Mouse (Mus musculus) MEL (cell line): ENCODE measurements around the gene Psmc3. TPM values are rescaled to one million over a fixed set of nuclear protein-coding genes. Genes with fewer than 3 reads are reported as not detected.
A peak's percentile ranks its signal among the peaks of the same experiment; 100 is the strongest.

ENCODE experiments used
- DNase-seq: peaks from one replicate; pipeline ENCODE4 v3.0.0; 2011; ENCODE audit warnings: low read depth, low spot score
- H3K27ac ChIP-seq: 2 replicates; pipeline ENCODE4 v1.5.1; 2012; ENCODE audit warnings: low read depth, mild to moderate bottlenecking, control low read depth, low read length, moderate library complexity; ENCODE audit not compliant: control insufficient read depth
- H3K27me3 ChIP-seq, 2 experiments: fragments of 150-350 bp in 1 of 2; sonication (generic) in 1 of 2; 2 replicates each; pipeline ENCODE4 v1.6.1; 2012; ENCODE audit warnings: low read length in 2 of 2, mild to moderate bottlenecking in 2 of 2, improper control_type of control experiment in 1 of 2, moderate library complexity in 1 of 2; ENCODE audit not compliant: insufficient read depth in 2 of 2, control insufficient read depth in 1 of 2
- H3K36me3 ChIP-seq, 2 experiments: 2 replicates each; pipeline ENCODE4 v1.6.1; 2012 to 2014; ENCODE audit warnings: low read length in 2 of 2, improper control_type of control experiment in 1 of 2, inconsistent platforms in 1 of 2, mild to moderate bottlenecking in 1 of 2; ENCODE audit not compliant: insufficient read depth in 2 of 2, control insufficient read depth in 1 of 2
- H3K4me1 ChIP-seq, 2 experiments: fragments of 150-350 bp in 1 of 2; sonication (generic) in 1 of 2; 2 replicates each; pipeline ENCODE4 v1.6.1; 2012; ENCODE audit warnings: low read length in 2 of 2, improper control_type of control experiment in 1 of 2, mild to moderate bottlenecking in 1 of 2; ENCODE audit not compliant: insufficient read depth in 2 of 2, control insufficient read depth in 1 of 2
- H3K4me3 ChIP-seq, 2 experiments: fragments of 150-350 bp in 1 of 2; sonication (generic) in 1 of 2; 2 replicates each; pipeline ENCODE4 v1.5.1; 2012; ENCODE audit warnings: low read depth in 2 of 2, low read length in 2 of 2, mild to moderate bottlenecking in 2 of 2, moderate library complexity in 2 of 2, control low read depth in 1 of 2, improper control_type of control experiment in 1 of 2; ENCODE audit not compliant: control insufficient read depth in 1 of 2, insufficient read depth in 1 of 2
- H3K79me2 ChIP-seq: 2 replicates; pipeline ENCODE4 v1.6.1; 2012; ENCODE audit warnings: mild to moderate bottlenecking, low read length, moderate library complexity; ENCODE audit not compliant: control insufficient read depth, poor library complexity, insufficient read depth
- H3K9ac ChIP-seq: 2 replicates; pipeline ENCODE4 v1.6.1; 2012; ENCODE audit warnings: low read depth, mild to moderate bottlenecking, control low read depth, low read length, moderate library complexity; ENCODE audit not compliant: control insufficient read depth, poor library complexity, severe bottlenecking
- H3K9me3 ChIP-seq: fragments of 150-350 bp; sonication (generic); replicated peaks from 2 replicates; pipeline ENCODE4 v1.6.1; 2012; ENCODE audit warnings: mild to moderate bottlenecking, low read length, improper control_type of control experiment, moderate library complexity; ENCODE audit not compliant: insufficient read depth
- BHLHE40 ChIP-seq: IDR thresholded peaks from 2 replicates; pipeline ENCODE4 v1.6.1; 2012; ENCODE audit warnings: low read depth, mild to moderate bottlenecking, inconsistent platforms, low read length, improper control_type of control experiment, borderline replicate concordance
- CHD1 ChIP-seq: IDR thresholded peaks from 2 replicates; pipeline ENCODE4 v1.6.1; 2012; ENCODE audit warnings: low read depth, mild to moderate bottlenecking, inconsistent platforms, low read length, improper control_type of control experiment
- CHD2 ChIP-seq: IDR thresholded peaks from 2 replicates; pipeline ENCODE4 v1.6.1; 2011; ENCODE audit warnings: low read length, improper control_type of control experiment
- CTCF ChIP-seq, 3 experiments: IDR thresholded peaks in 2 of 3; conservative IDR thresholded peaks in 1 of 3; 2 replicates each; pipeline ENCODE4 v1.5.1; 2011 to 2012; ENCODE audit warnings: low read length in 3 of 3, low read depth in 2 of 3, mild to moderate bottlenecking in 2 of 3, improper control_type of control experiment in 1 of 3, inconsistent platforms in 1 of 3, mixed read lengths in 1 of 3, moderate library complexity in 1 of 3; ENCODE audit not compliant: control insufficient read depth in 1 of 3, insufficient read depth in 1 of 3, poor library complexity in 1 of 3, severe bottlenecking in 1 of 3
- E2F4 ChIP-seq: IDR thresholded peaks from 2 replicates; pipeline ENCODE4 v1.6.1; 2011; ENCODE audit warnings: low read depth, low read length, improper control_type of control experiment, borderline replicate concordance
- ELF1 ChIP-seq: IDR thresholded peaks from 2 replicates; pipeline ENCODE4 v1.6.1; 2014; ENCODE audit warnings: low read depth, mild to moderate bottlenecking, inconsistent platforms, low read length, improper control_type of control experiment, moderate library complexity
- EP300 ChIP-seq, 2 experiments: IDR thresholded peaks; 2 replicates each; pipeline ENCODE4 v1.6.1; 2011; ENCODE audit warnings: improper control_type of control experiment in 2 of 2, low read length in 2 of 2, low read depth in 1 of 2, mild to moderate bottlenecking in 1 of 2
- ETS1 ChIP-seq: IDR thresholded peaks from 2 replicates; pipeline ENCODE4 v1.6.1; 2012; ENCODE audit warnings: low read depth, mild to moderate bottlenecking, inconsistent platforms, low read length, improper control_type of control experiment, moderate library complexity
- GABPA ChIP-seq: IDR thresholded peaks from 2 replicates; pipeline ENCODE4 v1.6.1; 2012; ENCODE audit warnings: low read depth, mild to moderate bottlenecking, inconsistent platforms, low read length, improper control_type of control experiment, moderate library complexity
- GATA1 ChIP-seq: IDR thresholded peaks from 2 replicates; pipeline ENCODE4 v1.6.1; 2011; ENCODE audit warnings: low read depth, low read length, improper control_type of control experiment
- HCFC1 ChIP-seq: IDR thresholded peaks from 2 replicates; pipeline ENCODE4 v1.6.1; 2012; ENCODE audit warnings: low read depth, mild to moderate bottlenecking, inconsistent platforms, low read length, improper control_type of control experiment, moderate library complexity
- JUND ChIP-seq: IDR thresholded peaks from 2 replicates; pipeline ENCODE4 v1.6.1; 2011; ENCODE audit warnings: low read depth, mild to moderate bottlenecking, improper control_type of control experiment, low read length
- KAT2A ChIP-seq: conservative IDR thresholded peaks from 2 replicates; pipeline ENCODE4 v1.6.1; 2012; ENCODE audit warnings: low read depth, low read length, improper control_type of control experiment, inconsistent platforms
- MAFK ChIP-seq: IDR thresholded peaks from 2 replicates; pipeline ENCODE4 v1.6.1; 2011; ENCODE audit warnings: low read depth, mild to moderate bottlenecking, low read length, improper control_type of control experiment, borderline replicate concordance
- MAX ChIP-seq: IDR thresholded peaks from 2 replicates; pipeline ENCODE4 v1.6.1; 2011; ENCODE audit warnings: low read length, improper control_type of control experiment
- MAZ ChIP-seq: IDR thresholded peaks from 2 replicates; pipeline ENCODE4 v1.6.1; 2012; ENCODE audit warnings: low read depth, mild to moderate bottlenecking, inconsistent platforms, low read length, improper control_type of control experiment
- MEF2A ChIP-seq: IDR thresholded peaks from 2 replicates; pipeline ENCODE4 v1.6.1; 2014; ENCODE audit warnings: low read depth, mild to moderate bottlenecking, inconsistent platforms, low read length, improper control_type of control experiment; ENCODE audit not compliant: poor library complexity, insufficient replicate concordance, severe bottlenecking; ENCODE audit errors: extremely low read depth
- MXI1 ChIP-seq: IDR thresholded peaks from 2 replicates; pipeline ENCODE4 v1.6.1; 2011; ENCODE audit warnings: mild to moderate bottlenecking, low read depth, low read length, improper control_type of control experiment
- MYB ChIP-seq: IDR thresholded peaks from 2 replicates; pipeline ENCODE4 v1.6.1; 2011; ENCODE audit warnings: mild to moderate bottlenecking, low read depth, low read length, improper control_type of control experiment
- MYC ChIP-seq: IDR thresholded peaks from 2 replicates; pipeline ENCODE4 v1.6.1; 2011; ENCODE audit warnings: low read depth, mild to moderate bottlenecking, low read length, improper control_type of control experiment, moderate library complexity
- NELFE ChIP-seq: IDR thresholded peaks from 2 replicates; pipeline ENCODE4 v1.6.1; 2011; ENCODE audit warnings: low read depth, low read length, improper control_type of control experiment
- NRF1 ChIP-seq: IDR thresholded peaks from 2 replicates; pipeline ENCODE4 v1.6.1; 2014; ENCODE audit warnings: low read depth, mild to moderate bottlenecking, inconsistent platforms, low read length, improper control_type of control experiment, moderate library complexity; ENCODE audit not compliant: poor library complexity, insufficient read depth, severe bottlenecking
- POLR2A ChIP-seq, 2 experiments: IDR thresholded peaks; 2 replicates each; pipeline ENCODE4 v1.6.1; 2011 to 2012; ENCODE audit warnings: low read length in 2 of 2, mild to moderate bottlenecking in 2 of 2, control low read depth in 1 of 2, improper control_type of control experiment in 1 of 2, low read depth in 1 of 2, moderate library complexity in 1 of 2; ENCODE audit not compliant: control insufficient read depth in 1 of 2, insufficient read depth in 1 of 2, poor library complexity in 1 of 2
- POLR2AphosphoS2 ChIP-seq: IDR thresholded peaks from 2 replicates; pipeline ENCODE4 v1.6.1; 2011; ENCODE audit warnings: low read length, improper control_type of control experiment
- POLR2AphosphoS5 ChIP-seq: IDR thresholded peaks from 2 replicates; pipeline ENCODE4 v1.6.1; 2012; ENCODE audit warnings: low read depth, borderline replicate concordance, mild to moderate bottlenecking, inconsistent platforms, low read length, moderate library complexity, mixed read lengths
- RAD21 ChIP-seq: IDR thresholded peaks from 2 replicates; pipeline ENCODE4 v1.6.1; 2011; ENCODE audit warnings: mild to moderate bottlenecking, low read depth, low read length, improper control_type of control experiment
- SIN3A ChIP-seq: IDR thresholded peaks from 2 replicates; pipeline ENCODE4 v1.6.1; 2012; ENCODE audit warnings: low read length, improper control_type of control experiment, inconsistent platforms
- SMC3 ChIP-seq: IDR thresholded peaks from 2 replicates; pipeline ENCODE4 v1.6.1; 2011; ENCODE audit warnings: low read depth, low read length, improper control_type of control experiment
- TAL1 ChIP-seq: IDR thresholded peaks from 2 replicates; pipeline ENCODE4 v1.6.1; 2012; ENCODE audit warnings: mild to moderate bottlenecking, inconsistent platforms, low read length, moderate library complexity, mixed read lengths
- TBP ChIP-seq: IDR thresholded peaks from 2 replicates; pipeline ENCODE4 v1.8.0; 2011; ENCODE audit warnings: low read depth, low read length, improper control_type of control experiment
- UBTF ChIP-seq: IDR thresholded peaks from 2 replicates; pipeline ENCODE4 v1.6.1; 2012; ENCODE audit warnings: low read depth, mild to moderate bottlenecking, inconsistent platforms, low read length, improper control_type of control experiment, moderate library complexity, borderline replicate concordance; ENCODE audit not compliant: insufficient read depth
- USF1 ChIP-seq: IDR thresholded peaks from 2 replicates; pipeline ENCODE4 v1.6.1; 2014; ENCODE audit warnings: low read depth, mild to moderate bottlenecking, inconsistent platforms, low read length, improper control_type of control experiment, moderate library complexity
- USF2 ChIP-seq, 2 experiments: IDR thresholded peaks; 2 replicates each; pipeline ENCODE4 v1.6.1; 2011 to 2012; ENCODE audit warnings: improper control_type of control experiment in 2 of 2, low read length in 2 of 2, borderline replicate concordance in 1 of 2, inconsistent platforms in 1 of 2, low read depth in 1 of 2, mild to moderate bottlenecking in 1 of 2; ENCODE audit not compliant: insufficient read depth in 1 of 2
- ZC3H11A ChIP-seq: IDR thresholded peaks from 2 replicates; pipeline ENCODE4 v1.6.1; 2012; ENCODE audit warnings: low read depth, mild to moderate bottlenecking, inconsistent platforms, low read length, improper control_type of control experiment
- ZKSCAN1 ChIP-seq: IDR thresholded peaks from 2 replicates; pipeline ENCODE4 v1.6.1; 2012; ENCODE audit warnings: low read depth, mild to moderate bottlenecking, inconsistent platforms, low read length, improper control_type of control experiment, moderate library complexity
- ZNF384 ChIP-seq: IDR thresholded peaks from 2 replicates; pipeline ENCODE4 v1.6.1; 2012; ENCODE audit warnings: low read depth, mild to moderate bottlenecking, inconsistent platforms, low read length, improper control_type of control experiment
- polyA plus RNA-seq, 2 experiments: library from polyadenylated mRNA; stranded (reverse) in 1 of 2; unstranded in 1 of 2; fragments of >175 nt in 1 of 2; fragments of >200 nt in 1 of 2; gene quantifications; 2 replicates each; pipeline versions ENCODE4 v1.2.1 to v1.2.4; 2012; ENCODE audit warnings: low replicate concordance in 2 of 2, low read depth in 1 of 2; ENCODE audit not compliant: insufficient read length in 2 of 2, insufficient read depth in 1 of 2, missing spikeins in 1 of 2
- total RNA-seq: library from RNA; depleted of rRNA; stranded (reverse); fragments of 300-350 nt; gene quantifications from 2 replicates; pipeline ENCODE4 v1.2.3, GENCODE M21; 2012

The Psmc3 gene
- total and polyA plus RNA-seq, 3 experiments: 259 to 1,459 (median 428) TPM

DNA sequence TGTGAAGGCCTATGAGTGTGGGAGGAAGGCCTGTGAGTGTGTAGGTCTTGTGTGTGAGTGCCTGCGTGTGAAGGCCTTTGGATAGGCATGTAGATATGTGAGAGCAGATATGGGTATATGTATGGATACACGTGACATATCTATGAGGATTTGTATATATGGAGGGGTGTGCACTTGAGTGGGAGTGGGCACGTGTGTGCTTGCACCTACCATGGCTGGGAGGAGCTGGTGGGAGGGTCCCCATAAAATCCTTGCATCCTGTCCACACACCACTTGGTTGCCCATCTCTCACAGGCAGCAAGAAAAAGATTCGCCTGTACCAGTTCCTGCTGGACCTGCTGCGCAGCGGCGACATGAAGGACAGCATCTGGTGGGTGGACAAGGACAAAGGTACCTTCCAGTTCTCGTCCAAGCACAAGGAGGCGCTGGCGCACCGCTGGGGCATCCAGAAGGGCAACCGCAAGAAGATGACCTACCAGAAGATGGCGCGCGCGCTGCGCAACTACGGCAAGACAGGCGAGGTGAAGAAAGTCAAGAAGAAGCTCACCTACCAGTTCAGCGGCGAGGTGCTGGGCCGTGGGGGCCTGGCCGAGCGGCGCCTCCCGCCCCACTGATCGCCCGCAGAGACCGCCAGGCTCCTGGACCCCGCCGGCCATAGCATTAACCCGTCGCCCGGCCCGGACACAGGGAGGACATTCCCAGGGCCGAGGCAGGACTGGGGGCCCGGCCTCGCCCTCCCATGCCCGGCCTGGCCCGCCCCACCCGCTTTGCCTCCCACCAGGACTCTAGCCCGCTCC lies 61.2 kb downstream of the Psmc3 start:
- Histone ChIP-seq H3K9ac (peak overlapping the region; percentile 45), H3K9me3 (no peaks in the 10 kb centered on the region), H3K36me3 (peaks cover 0 to 3% of the 10 kb centered on the region in 2 experiments; a peak in 1 of 4 replicates), H3K79me2 (no peaks in the 10 kb centered on the region; the same call in 1 of the 2 replicates), H3K4me3 (peak overlapping the region in 1 of 2 experiments; percentile 41; a peak in 2 of 4 replicates), H3K27me3 (no peaks in the 10 kb centered on the region), H3K4me1 (peaks cover 0 to 5% of the 10 kb centered on the region in 2 experiments; a peak in 1 of 4 replicates), H3K27ac (no peak overlapping the region)
- DNase-seq: peak; percentile 89
- TF ChIP-seq GATA1: no peak
- TF ChIP-seq MAZ: no peak
- no peak for TF ChIP-seq CHD1
- no peak; the same call in 1 of the 2 replicates for TF ChIP-seq POLR2AphosphoS5
- TF ChIP-seq ZC3H11A: peak; percentile 92
- no peak for TF ChIP-seq HCFC1
- no peak for TF ChIP-seq ZKSCAN1
- TF ChIP-seq MXI1: no peak
- TF ChIP-seq TAL1: no peak
- TF ChIP-seq CHD2: no peak
- TF ChIP-seq MYC: no peak
- peak in 2 of 3 experiments; percentile 87 to 99 for TF ChIP-seq CTCF (IDR thresholded peaks at IDR 0.05 in 2 of 3, conservative IDR thresholded peaks at IDR 0.05 in 1 of 3; ENCODE audit: control insufficient read depth in 1 of 3, insufficient read depth in 1 of 3, low read depth in 2 of 3, low read length in 3 of 3, poor library complexity in 1 of 3, severe bottlenecking in 1 of 3)
- TF ChIP-seq TBP: no peak
- no peak for TF ChIP-seq JUND
- TF ChIP-seq MYB: no peak
- peak; percentile 92 for TF ChIP-seq RAD21
- no peak for TF ChIP-seq UBTF
- TF ChIP-seq NELFE: no peak
- no peak for TF ChIP-seq USF1
- TF ChIP-seq MAFK: no peak
- no peak for TF ChIP-seq USF2 (IDR thresholded peaks at IDR 0.05; ENCODE audit: borderline replicate concordance in 1 of 2, insufficient read depth in 1 of 2, low read depth in 1 of 2, low read length in 2 of 2)
- no peak for TF ChIP-seq POLR2A (IDR thresholded peaks at IDR 0.05; ENCODE audit: control insufficient read depth in 1 of 2, insufficient read depth in 1 of 2, low read depth in 1 of 2, low read length in 2 of 2, poor library complexity in 1 of 2)
- TF ChIP-seq NRF1: no peak
- TF ChIP-seq KAT2A: no peak
- TF ChIP-seq ZNF384: no peak; the same call in 1 of the 2 replicates
- no peak for TF ChIP-seq ETS1
- TF ChIP-seq BHLHE40: no peak
- TF ChIP-seq GABPA: no peak
- TF ChIP-seq MEF2A: no peak
- no peak for TF ChIP-seq EP300 (IDR thresholded peaks at IDR 0.05; ENCODE audit: low read depth in 1 of 2, low read length in 2 of 2)
- peak; percentile 97 for TF ChIP-seq SMC3
- TF ChIP-seq SIN3A: peak; percentile 26; the same call in 1 of the 2 replicates
- TF ChIP-seq ELF1: no peak
- TF ChIP-seq POLR2AphosphoS2: no peak
- TF ChIP-seq MAX: no peak
- TF ChIP-seq E2F4: no peak
